Mouse (Mus musculus): Measurements from ENCODE around the gene Atp6v1c2.

Gene Atp6v1c2

DNA sequence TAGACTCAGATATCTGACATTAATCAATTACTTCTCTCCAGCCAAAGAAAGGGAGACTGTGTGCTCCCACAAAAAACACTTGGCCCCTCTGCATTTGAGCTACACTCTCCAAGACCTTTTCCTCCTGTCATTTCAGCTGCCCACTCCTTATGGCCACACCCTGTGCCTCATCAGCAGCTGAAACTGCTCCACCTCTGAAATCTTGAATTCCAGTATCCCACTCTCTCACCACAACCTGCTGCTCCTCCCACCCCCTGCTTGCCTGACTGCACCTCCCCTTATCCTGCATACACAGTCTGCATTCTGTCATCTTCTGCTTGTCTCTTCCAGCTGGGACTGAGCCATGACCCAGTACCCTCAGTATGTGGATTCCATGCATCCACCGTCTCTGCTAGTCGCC, 9.2 kb upstream of the Atp6v1c2 start:
- DNase-seq (ENCODE audit: extremely low spot score, low read depth, low spot score): no peak

DNA sequence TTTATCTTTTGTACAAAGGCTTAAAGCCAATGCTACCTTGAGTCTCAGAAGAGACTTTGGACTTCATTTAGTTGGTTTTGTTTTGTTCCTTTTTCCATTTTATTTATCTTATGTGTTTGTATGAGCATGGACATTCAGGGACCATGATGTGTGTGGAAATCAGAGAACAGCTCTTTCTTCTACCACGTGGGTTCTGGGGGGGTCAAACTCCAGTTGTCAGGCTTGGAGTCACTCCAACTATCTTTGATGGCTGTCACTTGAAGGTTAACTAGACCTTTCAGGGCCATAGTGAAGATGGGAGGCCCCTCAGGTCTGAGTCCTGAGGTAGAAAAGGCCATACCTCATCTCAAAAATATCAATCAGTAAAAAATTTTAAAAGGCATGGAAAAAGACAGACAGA, 4.3 kb upstream of the Atp6v1c2 start:
- no peak for DNase-seq (ENCODE audit: extremely low spot score, low read depth, low spot score)

GRCm38 (mm10) chr12:17324549-17325470, 4.3 kb downstream of the Atp6v1c2 start:
- DNase-seq (ENCODE audit: extremely low spot score, low read depth, low spot score): no peak

DNA sequence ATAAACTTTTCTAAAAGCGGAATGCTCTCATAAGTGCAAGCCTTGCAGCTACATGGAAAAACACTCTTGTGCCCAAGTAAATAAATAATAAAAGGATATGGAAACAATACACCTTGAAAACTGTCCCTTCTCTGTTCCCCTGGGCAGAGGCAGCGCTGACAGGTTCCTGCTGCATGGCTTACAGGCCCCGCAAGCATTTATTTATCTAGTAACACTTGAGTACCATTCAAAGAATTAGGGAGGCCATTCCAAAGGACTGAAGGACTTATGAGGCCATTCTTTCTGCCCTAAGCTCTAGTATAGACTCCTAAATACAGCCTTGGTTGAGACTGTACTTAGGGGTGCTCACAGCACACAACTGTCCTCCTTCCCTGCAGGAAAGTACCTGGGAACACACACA, 10.7 kb downstream of the Atp6v1c2 start:
- DNase-seq (ENCODE audit: extremely low spot score, low read depth, low spot score): no peak

GRCm38 (mm10) chr12:17317970-17318369, 11.2 kb downstream of the Atp6v1c2 start:
- no peak for DNase-seq (ENCODE audit: extremely low spot score, low read depth, low spot score)

DNA sequence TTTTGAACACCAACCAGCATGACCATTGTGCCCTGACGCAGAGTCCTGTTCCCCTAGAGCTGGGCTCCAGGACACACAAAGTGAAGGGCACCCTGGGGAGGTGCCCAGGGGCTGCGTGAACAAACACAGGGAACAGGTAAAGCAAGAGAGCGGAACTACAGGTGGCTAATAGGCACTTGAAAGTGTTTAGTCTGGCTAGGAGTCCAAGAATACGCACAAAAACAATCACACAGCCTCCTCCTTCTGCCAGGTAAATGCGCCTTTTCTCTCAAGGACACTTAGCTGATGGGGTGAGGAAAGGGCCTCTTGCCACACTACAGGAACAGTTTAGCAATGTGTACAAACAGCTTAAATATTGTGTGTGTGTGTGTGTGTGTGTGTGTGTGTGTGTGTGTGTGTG, 13.1 kb downstream of the Atp6v1c2 start:
- no peak for DNase-seq (ENCODE audit: extremely low spot score, low read depth, low spot score)

GRCm38 (mm10) chr12:17310852-17311839, 18.0 kb downstream of the Atp6v1c2 start:
- DNase-seq (ENCODE audit: extremely low spot score, low read depth, low spot score): no peak

- DNase-seq (ENCODE audit: extremely low spot score, low read depth, low spot score): no peak
Measured at GRCm38 (mm10) chr12:17308246-17308645, 20.9 kb downstream of the Atp6v1c2 start.

- DNase-seq (ENCODE audit: extremely low spot score, low read depth, low spot score): no peak
Measured at GRCm38 (mm10) chr12:17305445-17305844, 23.7 kb downstream of the Atp6v1c2 start.

DNA sequence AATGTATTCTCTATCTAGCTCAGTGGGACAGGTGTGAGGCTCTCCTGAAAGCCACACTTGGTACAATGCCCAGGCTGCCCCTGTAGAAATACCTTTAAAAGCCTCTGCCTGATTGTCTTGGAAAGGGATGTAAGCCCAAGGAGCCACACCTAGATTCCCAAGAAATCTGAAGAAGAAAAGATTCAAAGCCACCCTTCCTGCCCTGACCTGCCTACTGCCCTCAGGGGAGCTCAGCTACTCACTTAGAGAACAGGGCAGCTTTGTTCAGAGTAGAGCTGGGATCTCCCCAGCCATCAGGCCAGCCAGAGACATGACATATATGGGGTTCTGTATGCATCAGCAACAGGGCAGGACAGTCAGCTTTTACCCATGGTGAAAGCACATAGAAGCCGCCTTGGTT, 29.3 kb downstream of the Atp6v1c2 start:
- no peak for DNase-seq (ENCODE audit: extremely low spot score, low read depth, low spot score)

DNA sequence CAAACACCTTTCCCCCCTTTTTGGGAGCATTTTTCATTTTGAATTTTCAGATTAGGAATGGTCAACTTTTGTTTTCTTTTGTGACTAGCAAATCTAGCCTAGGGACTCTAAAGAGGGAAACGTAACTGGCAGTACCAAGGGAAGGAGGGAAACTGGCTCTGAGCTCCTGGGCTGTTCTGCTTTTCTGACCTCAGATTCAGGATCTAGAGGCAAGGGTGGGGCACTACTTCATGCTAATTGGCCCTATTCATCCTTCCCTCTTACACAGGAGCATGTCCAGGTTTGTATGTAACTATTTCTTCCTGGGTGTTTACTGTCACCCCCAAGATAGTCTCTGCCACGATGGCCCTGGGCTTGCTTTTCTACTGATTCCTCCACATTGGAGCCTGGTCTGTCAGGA, 32.3 kb downstream of the Atp6v1c2 start:
- DNase-seq (ENCODE audit: extremely low spot score, low read depth, low spot score): no peak

- DNase-seq (ENCODE audit: extremely low spot score, low read depth, low spot score): no peak
Measured at GRCm38 (mm10) chr12:17290569-17290968, 38.6 kb downstream of the Atp6v1c2 start.

DNA sequence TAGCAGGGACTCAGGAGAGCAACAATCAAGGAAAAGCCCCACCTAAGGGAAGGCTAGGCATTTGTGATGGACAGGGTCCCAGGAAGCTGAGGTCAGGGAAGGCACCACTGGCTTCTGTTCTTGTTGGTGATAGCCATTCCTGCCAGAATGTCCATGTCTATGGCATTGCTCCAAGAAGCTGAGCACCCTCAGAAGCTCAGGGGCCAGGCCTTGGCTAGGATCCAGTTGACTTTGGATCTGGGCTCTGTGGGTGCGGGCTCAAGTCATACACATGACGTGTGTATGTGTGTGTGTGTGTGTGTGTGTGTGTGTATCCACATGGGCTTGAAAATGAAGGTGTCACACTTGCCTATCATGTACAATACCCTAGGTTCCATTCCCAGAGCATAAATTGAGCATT, 39.2 kb downstream of the Atp6v1c2 start:
- DNase-seq (ENCODE audit: extremely low spot score, low read depth, low spot score): no peak

- no peak for DNase-seq (ENCODE audit: extremely low spot score, low read depth, low spot score)
Measured at GRCm38 (mm10) chr12:17289060-17289459, 40.1 kb downstream of the Atp6v1c2 start.

GRCm38 (mm10) chr12:17288496-17288895, 40.7 kb downstream of the Atp6v1c2 start:
- no peak for DNase-seq (ENCODE audit: extremely low spot score, low read depth, low spot score)

- DNase-seq (ENCODE audit: extremely low spot score, low read depth, low spot score): no peak
Measured at GRCm38 (mm10) chr12:17273841-17274240, 55.3 kb downstream of the Atp6v1c2 start.

DNA sequence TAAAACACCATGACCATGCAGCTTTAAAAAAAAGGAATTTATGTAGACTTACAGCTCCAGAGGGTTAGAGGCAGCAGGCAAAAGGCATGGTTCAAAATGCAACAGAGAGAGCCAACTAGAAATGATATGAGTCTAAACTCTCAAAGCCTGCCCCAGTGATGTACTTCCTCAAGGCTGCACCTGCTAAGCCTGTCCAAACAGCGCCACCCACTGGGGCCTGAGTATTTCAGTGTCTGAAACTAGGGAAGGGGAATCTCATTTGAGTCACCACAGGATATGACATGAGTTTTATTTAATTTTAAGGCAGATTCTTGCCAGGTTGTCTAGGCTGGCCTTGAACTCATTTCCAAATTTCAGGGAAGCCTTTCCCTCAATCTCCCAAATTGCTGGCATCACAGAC, 57.9 kb downstream of the Atp6v1c2 start:
- DNase-seq (ENCODE audit: extremely low spot score, low read depth, low spot score): no peak

- DNase-seq (ENCODE audit: extremely low spot score, low read depth, low spot score): no peak
Measured at GRCm38 (mm10) chr12:17267316-17267715, 61.8 kb downstream of the Atp6v1c2 start.

- no peak for DNase-seq (ENCODE audit: extremely low spot score, low read depth, low spot score)
Measured at GRCm38 (mm10) chr12:17266673-17266990, 62.5 kb downstream of the Atp6v1c2 start.

GRCm38 (mm10) chr12:17265971-17266672, 63.0 kb downstream of the Atp6v1c2 start, which contains the start of gene Pdia6:
Pdia6 (plus strand) TSS chr12:17266545.
- DNase-seq (ENCODE audit: extremely low spot score, low read depth, low spot score): peak; percentile 73

DNA sequence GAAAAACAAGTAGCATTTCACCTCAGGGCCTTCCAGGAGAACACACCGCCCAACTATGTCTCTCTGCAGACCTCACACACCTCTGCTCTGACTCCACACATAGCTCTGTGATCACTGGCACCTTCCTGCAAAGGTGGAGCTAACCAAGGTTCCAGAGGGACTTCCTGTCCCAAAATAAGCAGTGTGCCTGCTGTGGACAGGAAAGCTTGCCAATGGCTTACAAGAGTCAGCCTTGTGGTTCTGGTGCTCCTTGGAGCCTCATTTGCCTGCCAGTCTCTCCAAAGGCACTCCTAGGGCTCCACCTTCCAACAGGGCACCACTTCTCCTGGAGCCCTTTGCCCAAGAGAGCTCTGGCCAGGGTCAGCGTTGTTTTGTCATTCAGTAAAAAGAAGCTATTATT, 64.3 kb downstream of the Atp6v1c2 start:
- no peak for DNase-seq (ENCODE audit: extremely low spot score, low read depth, low spot score)

All from hindlimb bud, embryonic 11.5 days (tissue).